24 mouse cellular contexts compared by ENCODE assay signal in the genomic region with DNA sequence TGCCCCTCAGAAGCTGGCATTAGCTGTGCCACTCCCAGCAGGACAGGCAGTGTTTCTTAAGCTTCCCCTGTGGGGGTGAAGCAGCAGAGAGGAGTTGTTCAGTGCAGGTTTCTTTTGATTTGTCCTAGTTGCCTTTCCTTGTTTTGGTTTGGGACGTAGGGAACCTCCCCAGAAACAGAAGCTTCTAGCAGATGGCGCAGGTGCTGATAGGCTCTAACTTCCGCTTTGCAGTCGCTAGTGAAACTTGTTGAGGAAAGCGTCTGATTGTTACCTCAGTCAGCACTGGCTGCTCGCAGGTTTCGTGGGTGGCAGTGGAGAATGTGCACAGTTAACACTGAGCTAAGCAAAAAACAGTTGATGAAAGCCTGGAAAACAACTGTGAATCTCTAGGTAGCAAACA. TPM values are rescaled to one million over a fixed set of nuclear protein-coding genes. Genes with fewer than 3 reads are reported as not detected.
A peak's percentile ranks its signal among the peaks of the same experiment; 100 is the strongest.
DNase-seq lines count a peak whose midpoint lies in the region; ATAC-seq lines count a peak whose summit lies in the region.
"Had no signal": no experiment of that assay in that cellular context is flagged by ENCODE, and none has a peak within 500 bp of the region (broad histone marks: within the 10 kb centered on the region; RNA-seq: fewer than 3 reads in every experiment).

No protein-coding gene starts in this region.

- peaks cover 11% of the 10 kb centered on the region; the same call in 1 of the 2 replicates for H3K4me1 ChIP-seq in kidney, embryonic 14.5 days (ENCODE audit: control insufficient read depth, insufficient read depth, low read length)

- 94% methylated on average over 7 of the region's 7 CpGs for WGBS in kidney, embryonic 14.5 days

- H3K9ac ChIP-seq in kidney, embryonic 14.5 days (ENCODE audit: low read depth, low read length): no peak overlapping the region
- H3K9ac ChIP-seq: liver, embryonic 15.5 days; lung, embryonic 15.5 days; midbrain, embryonic 15.5 days; neural tube, embryonic 13.5 days had no signal

- DNase-seq in A20 (ENCODE audit: low read depth, low spot score) (peak; percentile 20), MEL-GATA-1-ER (ENCODE audit: extremely low read depth, low read depth) (peak; percentile 77)
- peak; percentile 38 for DNase-seq in CD4-positive helper T cell, adult 2 months (ENCODE audit: low read depth, low spot score)
- no peak for DNase-seq in embryo, embryonic 9.5 days (ENCODE audit: extremely low spot score)
- DNase-seq in urinary bladder, postnatal 10 days (ENCODE audit: low spot score): no peak
- DNase-seq: adrenal gland, postnatal 14 days; cerebellum, adult 9-10 months; gastrocnemius, postnatal 36 days; liver; lung, postnatal 36 days; thymus, postnatal 14 days had no signal

- H3K27me3 ChIP-seq in kidney, embryonic 14.5 days (ENCODE audit: control insufficient read depth, insufficient read depth, low read length): no peaks in the 10 kb centered on the region
- H3K27me3 ChIP-seq: liver, embryonic 15.5 days; lung, embryonic 15.5 days; midbrain, embryonic 15.5 days; neural tube, embryonic 13.5 days had no signal

- peaks cover 58% of the 10 kb centered on the region for H3K36me3 ChIP-seq in kidney, embryonic 14.5 days (ENCODE audit: control insufficient read depth, insufficient read depth, low read length)

- H3K4me3 ChIP-seq in kidney, embryonic 14.5 days (ENCODE audit: low read length): no peak overlapping the region
- H3K4me3 ChIP-seq: embryonic facial prominence, embryonic 10.5 days; limb, embryonic 10.5 days; liver, embryonic 15.5 days; lung, embryonic 15.5 days; midbrain, embryonic 15.5 days; neural tube, embryonic 13.5 days had no signal

- no peak overlapping the region for H3K27ac ChIP-seq in kidney, embryonic 14.5 days (ENCODE audit: low read depth, low read length)
- H3K27ac ChIP-seq: embryonic facial prominence, embryonic 10.5 days; kidney, postnatal 0 days; limb, embryonic 10.5 days; liver, embryonic 15.5 days; lung, embryonic 15.5 days; midbrain, embryonic 15.5 days; neural tube, embryonic 13.5 days had no signal

- peak; percentile 83 for ATAC-seq in inflammation-experienced regulatory T-cells, adult 6 months
- no peak for ATAC-seq in kidney, embryonic 14.5 days (ENCODE audit: low FRiP score, low TSS enrichment)
- ATAC-seq: forebrain, embryonic 16.5 days; hindbrain, embryonic 16.5 days; intestine, postnatal 0 days; midbrain, embryonic 15.5 days had no signal

- no peak overlapping the region for H3K4me2 ChIP-seq in kidney, embryonic 14.5 days (replicated peaks; ENCODE audit: low read depth, low read length)
- H3K4me2 ChIP-seq: heart, embryonic 11.5 days; liver, embryonic 15.5 days; lung, embryonic 15.5 days; midbrain, embryonic 15.5 days; neural tube, embryonic 13.5 days had no signal

- H3K9me3 ChIP-seq in kidney, embryonic 14.5 days (ENCODE audit: control insufficient read depth, low read length): no peaks in the 10 kb centered on the region
- H3K9me3 ChIP-seq: embryonic facial prominence, embryonic 10.5 days; limb, embryonic 10.5 days; liver, embryonic 15.5 days; lung, embryonic 15.5 days; midbrain, embryonic 15.5 days; neural tube, embryonic 13.5 days had no signal

RNA-seq across cellular contexts. Expression of a gene that starts 6.0 kb away (rescaled TPM):
- 100 to 1,000 TPM; 127 to 133 (median 133) TPM for polyA plus RNA-seq in inflammation-experienced regulatory T-cells, adult 6 months (2017; shearing (Covaris generic))
- polyA plus RNA-seq in kidney, embryonic 14.5 days (2014; fragmentation: Nextera tagmentation; extraction: Ambion mirVana): 66.8 and 109 TPM in 2 replicates

Comparison
In these comparisons a context has a peak if more than half of its experiments do, and no peak if none do; other contexts are left out.
1. DNase-seq: peak in A20 (single experiment), CD4-positive helper T cell, adult 2 months (single experiment) and MEL-GATA-1-ER (single experiment); none in embryo, embryonic 9.5 days (single experiment) and urinary bladder, postnatal 10 days (single experiment).